Mouse (Mus musculus) embryonic facial prominence, embryonic 14.5 days (tissue): ENCODE measurements around the gene Myh7. TPM values are rescaled to one million over a fixed set of nuclear protein-coding genes. Genes with fewer than 3 reads are reported as not detected.
A peak's percentile ranks its signal among the peaks of the same experiment; 100 is the strongest.
"Not testable (repeated sequence)": the region's sequence is repeated elsewhere in the genome, so short reads cannot be mapped to it uniquely, and the experiment has no call there.

ENCODE experiments used
- ATAC-seq: fragments of 200-750 bp; cut with Nextera tagmentation; 2 replicates; pipeline ENCODE4 v1.8.0; 2017; ENCODE audit warnings: low read depth, moderate number of reproducible peaks, moderate TSS enrichment
- DNase-seq: peaks from one replicate; pipeline ENCODE4 v3.0.0-alpha.2; 2015; ENCODE audit warnings: low spot score
- H3K27ac ChIP-seq: fragments of 300-500 bp; sonication (generic); replicated peaks from 2 replicates; pipeline ENCODE4 v1.5.1; 2014; ENCODE audit warnings: low read depth, mild to moderate bottlenecking, low read length, moderate library complexity
- H3K27me3 ChIP-seq: fragments of 300-500 bp; sonication (generic); replicated peaks from 2 replicates; pipeline ENCODE4 v1.6.1; 2014; ENCODE audit warnings: low read length; ENCODE audit not compliant: control insufficient read depth, insufficient read depth
- H3K36me3 ChIP-seq: fragments of 300-500 bp; sonication (generic); 2 replicates; pipeline ENCODE4 v1.6.1; 2014; ENCODE audit warnings: low read length, mixed read lengths; ENCODE audit not compliant: control insufficient read depth, insufficient read depth
- H3K4me1 ChIP-seq: fragments of 300-500 bp; sonication (generic); 2 replicates; pipeline ENCODE4 v1.6.1; 2014; ENCODE audit warnings: antibody characterized with exemption, low read length; ENCODE audit not compliant: control insufficient read depth, insufficient read depth
- H3K4me2 ChIP-seq: fragments of 300-500 bp; sonication (generic); 2 replicates; pipeline ENCODE4 v1.6.1; 2014; ENCODE audit warnings: low read depth, mild to moderate bottlenecking, low read length, moderate library complexity, mixed read lengths
- H3K4me3 ChIP-seq: fragments of 300-500 bp; sonication (generic); 2 replicates; pipeline ENCODE4 v1.5.1; 2014; ENCODE audit warnings: low read depth, mild to moderate bottlenecking, low read length
- H3K9ac ChIP-seq: fragments of 300-500 bp; sonication (generic); 2 replicates; pipeline ENCODE4 v1.6.1; 2014; ENCODE audit warnings: low read depth, mild to moderate bottlenecking, low read length, moderate library complexity, mixed read lengths
- H3K9me3 ChIP-seq: fragments of 300-500 bp; sonication (generic); 2 replicates; pipeline ENCODE4 v1.6.1; 2016; ENCODE audit warnings: low read length; ENCODE audit not compliant: control insufficient read depth
- WGBS: fragments of 180-500 bp; shearing (Covaris S2); extraction: QIAGEN DNeasy Blood & Tissue Kit; methylation state at CpG from one replicate; pipeline ENCODE4 v1.1.7; 2014; 5-methylcytosine and 5-hydroxymethylcytosine counted together
- polyA plus RNA-seq: library from polyadenylated mRNA; unstranded; fragments of >200 nt; fragmentation: Nextera tagmentation; extraction: Ambion mirVana; gene quantifications from 2 replicates; pipeline ENCODE4 v1.2.1, GENCODE M21; 2014

The Myh7 gene
- polyA plus RNA-seq, 1 experiment from 2014 or later: 103 TPM

DNA sequence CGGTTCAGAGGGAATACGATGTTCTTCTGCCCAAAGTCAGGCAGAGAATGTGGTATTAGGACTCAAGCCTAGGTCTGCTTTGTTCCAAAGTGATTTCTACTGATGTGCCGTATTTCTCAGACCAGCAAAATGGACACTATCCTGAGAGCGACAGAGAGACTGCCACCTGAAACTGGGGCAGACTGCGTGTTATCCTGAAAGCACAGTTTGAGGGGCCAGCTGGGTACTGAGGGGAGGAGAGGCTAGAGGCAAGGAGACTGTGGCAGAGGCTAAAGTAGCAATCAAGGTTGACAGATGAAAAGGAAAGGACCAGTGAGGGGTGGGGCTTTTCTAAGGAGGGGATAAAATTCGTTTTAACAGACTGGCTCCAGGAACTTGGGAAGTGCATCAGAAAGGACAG lies 6.4 kb upstream of the Myh7 start:
- ATAC-seq (no peak), DNase-seq (no peak)
- no peak overlapping the region for H3K9ac ChIP-seq
- WGBS: 82% methylated on average over 6 of the region's 6 CpGs
- H3K9me3 ChIP-seq: no peaks in the 10 kb centered on the region
- no peak overlapping the region for H3K27ac ChIP-seq
- H3K4me3 ChIP-seq: no peak overlapping the region
- H3K4me2 ChIP-seq: no peak overlapping the region
- H3K4me1 ChIP-seq: peaks cover 9% of the 10 kb centered on the region; the same call in 1 of the 2 replicates
- H3K27me3 ChIP-seq: no peaks in the 10 kb centered on the region
- H3K36me3 ChIP-seq: no peaks in the 10 kb centered on the region

DNA sequence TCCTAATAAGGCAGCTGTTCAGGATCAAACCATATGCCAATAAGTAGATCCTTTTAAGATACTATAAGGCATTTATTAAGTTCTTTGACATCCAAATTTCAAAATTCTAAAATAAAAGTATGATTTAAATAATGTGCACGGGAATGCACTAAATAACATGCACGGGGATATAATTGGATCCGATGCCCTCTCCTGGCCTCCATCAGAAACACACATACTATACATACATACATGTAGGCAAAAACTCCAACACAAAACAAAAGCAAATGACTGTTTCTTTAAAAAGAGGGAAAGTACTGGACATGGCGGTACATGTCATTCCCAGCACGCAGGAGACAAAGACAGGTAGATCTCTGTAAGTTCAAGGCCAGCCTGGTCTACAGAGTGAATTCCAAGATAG lies 5.4 kb upstream of the Myh7 start:
- H3K27me3 ChIP-seq, H3K9ac ChIP-seq, H3K4me3 ChIP-seq, H3K4me2 ChIP-seq, ATAC-seq, H3K27ac ChIP-seq, DNase-seq, H3K4me1 ChIP-seq, H3K36me3 ChIP-seq, H3K9me3 ChIP-seq: not testable (repeated sequence)
- 76% methylated on average over 5 of the region's 5 CpGs for WGBS

DNA sequence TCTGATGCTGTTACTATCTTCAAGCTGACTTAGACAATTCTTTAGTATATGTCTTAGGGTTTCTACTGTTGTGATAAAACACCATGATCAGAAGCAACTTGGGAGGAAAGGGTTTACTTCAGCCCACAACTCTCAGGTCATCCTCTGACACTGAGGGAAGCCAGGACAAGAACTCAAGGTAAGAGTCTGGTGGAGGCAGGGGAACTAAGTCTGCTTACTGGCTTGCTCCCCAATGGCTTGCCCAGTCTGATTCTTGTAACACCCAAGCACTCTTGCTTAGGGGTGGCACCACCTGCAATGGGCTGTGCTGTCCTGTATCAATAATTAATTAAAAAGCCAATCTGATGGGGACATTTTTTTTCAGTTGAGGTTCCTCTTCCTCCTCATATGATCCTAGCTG lies 4.3 kb upstream of the Myh7 start:
- Histone ChIP-seq H3K4me3 (no peak overlapping the region), H3K36me3 (no peaks in the 10 kb centered on the region), H3K4me1 (peaks cover 12% of the 10 kb centered on the region), H3K27ac (no peak overlapping the region), H3K4me2 (no peak overlapping the region), H3K27me3 (no peaks in the 10 kb centered on the region), H3K9ac (no peak overlapping the region), H3K9me3 (no peaks in the 10 kb centered on the region)
- DNase-seq (no peak), ATAC-seq (no peak)

GRCm38 (mm10) chr14:54997297-54997696 lies 2.9 kb upstream of the Myh7 start:
- H3K9me3 ChIP-seq: no peaks in the 10 kb centered on the region
- ATAC-seq (peak; percentile 74), DNase-seq (peak; percentile 82)
- no peak overlapping the region for H3K9ac ChIP-seq
- peak overlapping the region; percentile 59; the same call in 1 of the 2 replicates for H3K27ac ChIP-seq
- H3K36me3 ChIP-seq: no peaks in the 10 kb centered on the region
- H3K4me3 ChIP-seq: no peak overlapping the region
- no peak overlapping the region for H3K4me2 ChIP-seq
- peaks cover 6% of the 10 kb centered on the region; the same call in 1 of the 2 replicates for H3K4me1 ChIP-seq
- no peaks in the 10 kb centered on the region for H3K27me3 ChIP-seq
- 44% methylated on average over 4 of the region's 4 CpGs for WGBS

- Histone ChIP-seq H3K36me3 (no peaks in the 10 kb centered on the region), H3K4me2 (no peak overlapping the region), H3K9ac (no peak overlapping the region), H3K4me3 (no peak overlapping the region), H3K27ac (peak overlapping the region; percentile 63), H3K4me1 (peaks cover 6% of the 10 kb centered on the region; the same call in 1 of the 2 replicates), H3K27me3 (no peaks in the 10 kb centered on the region), H3K9me3 (no peaks in the 10 kb centered on the region)
- WGBS: 49% methylated on average over 9 of the region's 9 CpGs
- DNase-seq (peak; percentile 72), ATAC-seq (peak; percentile 71)
Measured at GRCm38 (mm10) chr14:54996793-54997192, 2.4 kb upstream of the Myh7 start.

DNA sequence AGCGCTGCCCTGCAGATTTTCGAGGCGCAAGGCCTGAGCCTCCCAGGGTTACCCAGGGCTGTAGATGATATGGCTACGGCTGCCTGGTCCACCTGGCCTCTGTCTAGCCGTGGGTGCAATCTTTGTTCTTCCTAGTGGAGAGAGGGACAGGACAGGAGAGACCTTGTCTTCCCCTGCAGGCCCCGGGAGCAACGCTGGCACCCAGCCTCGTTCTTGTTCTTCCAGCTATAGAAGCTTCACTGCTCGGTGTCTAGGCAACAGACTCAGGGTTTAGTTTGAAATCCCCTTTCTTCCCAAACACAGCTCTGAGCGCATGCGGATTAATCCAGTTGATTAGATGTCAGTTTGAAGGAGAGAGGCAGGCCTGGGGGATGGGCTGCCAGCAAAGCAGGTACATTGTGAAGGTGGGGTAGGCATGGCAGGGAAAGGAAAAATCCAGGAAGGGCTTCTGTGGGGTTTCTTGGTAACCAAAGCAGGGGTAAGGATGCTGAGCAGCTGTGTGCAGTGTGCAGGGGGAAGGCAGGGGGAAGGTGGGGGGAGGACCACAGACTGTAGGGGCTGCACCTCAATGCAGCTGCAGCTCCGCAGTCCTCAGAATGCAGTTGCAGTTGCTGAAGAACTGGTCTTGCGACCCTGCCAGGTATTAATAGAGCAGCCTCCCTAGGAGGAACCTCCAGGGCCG lies 1.2 kb upstream of the Myh7 start:
- H3K27ac ChIP-seq: peak overlapping the region; percentile 63
- no peak overlapping the region for H3K9ac ChIP-seq
- H3K36me3 ChIP-seq: no peaks in the 10 kb centered on the region
- peak; percentile 54 for ATAC-seq
- H3K4me1 ChIP-seq: peaks cover 6% of the 10 kb centered on the region; the same call in 1 of the 2 replicates
- H3K4me2 ChIP-seq: no peak overlapping the region
- 40% methylated on average over 14 of the region's 14 CpGs for WGBS
- H3K4me3 ChIP-seq: no peak overlapping the region
- no peaks in the 10 kb centered on the region for H3K9me3 ChIP-seq
- no peaks in the 10 kb centered on the region for H3K27me3 ChIP-seq
- peak; percentile 74 for DNase-seq

DNA sequence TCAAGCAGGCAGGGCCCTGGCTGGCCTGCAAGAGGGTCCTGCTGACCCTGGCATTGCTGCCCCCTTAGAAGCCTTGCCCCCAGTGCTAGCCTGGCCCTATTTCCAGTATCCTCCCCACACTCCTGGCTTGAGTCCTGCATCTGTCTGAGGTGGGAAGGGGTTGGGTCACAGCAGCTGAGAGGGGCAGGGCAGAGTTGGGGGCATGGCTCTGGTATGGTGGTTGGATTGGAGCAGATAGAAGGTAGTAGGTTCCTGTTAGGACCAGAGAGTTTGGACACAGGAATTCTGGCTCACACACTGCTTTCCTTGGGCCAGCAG lies 402 bp upstream of the Myh7 start:
- H3K4me3 ChIP-seq: no peak overlapping the region
- ATAC-seq (no peak), DNase-seq (no peak)
- H3K4me1 ChIP-seq: peaks cover 6% of the 10 kb centered on the region; the same call in 1 of the 2 replicates
- H3K4me2 ChIP-seq: no peak overlapping the region
- H3K9me3 ChIP-seq: no peaks in the 10 kb centered on the region
- H3K27me3 ChIP-seq: no peaks in the 10 kb centered on the region
- H3K36me3 ChIP-seq: no peaks in the 10 kb centered on the region
- H3K27ac ChIP-seq: peak overlapping the region; percentile 63; the same call in 1 of the 2 replicates
- H3K9ac ChIP-seq: no peak overlapping the region

DNA sequence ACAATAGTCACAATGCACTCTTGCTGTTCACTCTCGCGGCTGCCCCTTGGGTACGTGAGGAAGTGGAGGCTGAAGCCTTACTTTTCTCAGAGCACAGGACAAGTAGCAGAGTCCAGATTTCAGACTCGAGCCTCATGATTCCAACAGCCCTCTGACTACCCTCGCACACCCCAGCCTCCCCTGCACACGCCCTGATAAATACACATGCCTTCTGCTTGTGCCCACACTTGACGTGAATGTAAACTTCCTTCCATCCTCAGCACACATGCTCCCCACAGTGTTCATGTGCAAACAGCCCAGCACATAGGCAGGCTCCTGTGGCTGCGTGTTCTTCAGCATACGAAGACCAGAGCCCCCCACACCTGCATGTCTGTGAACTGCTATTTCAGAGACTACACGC lies 790 bp downstream of the Myh7 start:
- H3K4me3 ChIP-seq: no peak overlapping the region
- no peak overlapping the region for H3K4me2 ChIP-seq
- DNase-seq (no peak), ATAC-seq (no peak)
- H3K9ac ChIP-seq: no peak overlapping the region
- 58% methylated on average over 10 of the region's 10 CpGs for WGBS
- no peaks in the 10 kb centered on the region for H3K36me3 ChIP-seq
- H3K27me3 ChIP-seq: no peaks in the 10 kb centered on the region
- no peak overlapping the region for H3K27ac ChIP-seq
- H3K9me3 ChIP-seq: no peaks in the 10 kb centered on the region
- peaks cover 6% of the 10 kb centered on the region; the same call in 1 of the 2 replicates for H3K4me1 ChIP-seq

DNA sequence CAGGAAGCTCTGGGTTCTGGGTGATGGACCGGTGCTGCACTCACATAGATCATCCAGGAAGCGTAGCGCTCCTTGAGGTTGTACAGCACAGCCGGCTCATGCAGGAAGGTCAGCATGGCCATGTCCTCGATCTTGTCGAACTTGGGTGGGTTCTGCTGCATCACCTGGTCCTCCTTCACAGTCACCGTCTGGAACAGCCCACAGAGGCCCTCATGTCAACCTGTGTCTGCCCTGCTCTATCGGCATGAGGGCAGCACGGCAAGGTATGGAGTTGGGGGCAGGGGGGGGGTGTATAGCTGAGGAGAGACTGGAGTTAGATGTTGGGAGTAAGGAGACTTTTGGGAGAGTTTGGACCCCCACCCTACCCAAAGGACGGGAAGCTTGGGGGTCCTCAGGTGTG lies 2.2 kb downstream of the Myh7 start:
- peaks cover 6% of the 10 kb centered on the region; the same call in 1 of the 2 replicates for H3K4me1 ChIP-seq
- no peaks in the 10 kb centered on the region for H3K9me3 ChIP-seq
- 84% methylated on average over 9 of the region's 10 CpGs for WGBS
- H3K27me3 ChIP-seq: no peaks in the 10 kb centered on the region
- H3K36me3 ChIP-seq: no peaks in the 10 kb centered on the region
- no peak overlapping the region for H3K27ac ChIP-seq
- H3K9ac ChIP-seq: no peak overlapping the region
- no peak overlapping the region for H3K4me3 ChIP-seq
- H3K4me2 ChIP-seq: no peak overlapping the region
- ATAC-seq (no peak), DNase-seq (no peak)
